Mouse (Mus musculus): ENCODE data around the gene Ccdc158.

DNA sequence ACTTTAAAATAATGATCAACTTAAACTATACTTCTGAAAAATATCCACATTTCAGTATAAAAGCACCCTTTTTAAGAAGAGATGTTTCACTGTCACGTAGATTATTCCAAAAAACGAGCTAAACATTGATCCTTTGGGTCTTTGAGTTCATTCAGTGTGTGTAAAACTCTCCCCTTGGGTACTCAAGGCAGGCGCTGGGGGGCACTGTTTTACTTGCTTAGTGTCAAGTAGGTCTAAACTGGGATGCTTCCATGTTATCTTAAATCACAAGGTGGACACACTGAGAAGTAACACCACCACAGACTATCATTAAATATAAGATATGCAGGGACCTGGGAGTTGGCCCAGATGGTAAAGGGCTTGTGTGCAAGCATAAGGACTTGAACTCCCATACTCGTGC lies 41.5 kb downstream of the Ccdc158 start:
- no peak for TF ChIP-seq CTCF (IDR thresholded peaks at IDR 0.05; ENCODE audit: control insufficient read depth, insufficient read depth, insufficient replicate concordance, low read depth, low read length)
- TF ChIP-seq POLR2A (IDR thresholded peaks at IDR 0.05; ENCODE audit: control insufficient read depth, low read depth, low read length): no peak
